Mouse (Mus musculus) yolk sac, embryonic 10.5 days (tissue): Measurements from ENCODE around the gene Spint2.

Experiments used
- DNase-seq: peaks from one replicate; pipeline ENCODE4 v3.0.0-alpha.2; 2017; ENCODE audit warnings: low spot score

Spint2 gene

DNA sequence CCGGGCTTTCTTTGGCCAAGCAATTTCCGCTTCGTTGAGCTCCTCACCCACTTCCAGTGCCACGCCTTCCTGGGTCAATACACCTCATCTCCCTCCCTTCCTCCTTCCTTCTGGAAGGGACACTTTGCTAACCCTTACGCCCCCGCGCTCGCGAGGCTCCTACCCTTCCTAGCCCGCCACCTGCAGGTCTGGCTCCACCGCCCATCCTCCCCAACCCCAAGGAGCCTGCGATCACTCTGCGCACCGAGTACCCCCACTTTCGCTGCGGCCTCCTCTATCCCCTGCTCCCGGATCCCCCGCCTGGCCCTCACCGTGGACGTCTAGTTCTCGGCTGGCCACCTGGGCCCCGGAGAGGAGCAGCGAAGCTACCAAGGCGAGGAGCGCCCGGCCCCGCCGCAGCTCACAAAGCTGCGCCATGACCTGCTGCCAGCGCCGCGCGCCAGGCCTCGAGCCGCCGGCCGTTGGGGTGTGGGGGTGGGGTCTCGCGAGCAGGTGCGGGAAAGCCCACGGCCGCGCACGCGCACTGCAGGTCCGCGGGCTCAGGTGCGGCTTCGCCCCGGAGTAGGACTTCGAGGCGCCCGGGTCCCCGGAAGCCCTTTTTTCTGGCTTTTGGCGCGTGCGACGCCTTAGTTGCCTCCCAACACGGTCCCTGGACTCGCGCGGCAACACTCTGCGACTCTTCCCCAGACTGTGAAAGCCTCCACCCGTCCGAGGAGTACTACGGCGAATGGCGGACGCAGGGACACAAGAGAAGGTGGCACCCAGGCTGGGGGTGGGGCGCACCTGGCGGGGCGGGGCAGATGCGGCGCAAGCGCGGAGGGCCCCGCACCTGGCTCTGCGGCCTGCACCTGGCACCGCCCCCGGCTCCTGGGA is at the start of gene Spint2:
Spint2 (minus strand) TSS at position 712 of the 873 bp plus-strand sequence.
- DNase-seq = peak; percentile 91

DNA sequence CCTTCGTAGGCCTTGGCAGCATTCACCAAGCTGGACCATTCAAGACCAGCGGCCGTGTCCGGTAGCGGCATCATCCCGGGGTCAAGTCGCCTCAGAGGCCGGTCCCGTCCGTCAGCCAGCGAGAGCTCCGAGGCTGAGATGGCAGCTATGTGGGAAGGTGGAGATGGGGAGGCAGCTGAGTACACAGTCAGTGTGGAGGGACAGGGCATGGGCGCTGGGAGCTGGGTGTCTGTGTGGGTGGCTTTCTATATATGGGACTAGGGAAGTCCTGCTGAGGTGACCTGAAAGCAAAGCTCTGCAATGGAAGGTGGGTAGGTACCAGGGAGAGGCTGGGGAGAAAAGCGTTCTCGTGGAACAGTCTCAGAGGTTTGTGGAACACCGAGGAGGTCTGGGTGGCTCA is 47.3 kb upstream of the Spint2 start:
- no peak for DNase-seq

DNA sequence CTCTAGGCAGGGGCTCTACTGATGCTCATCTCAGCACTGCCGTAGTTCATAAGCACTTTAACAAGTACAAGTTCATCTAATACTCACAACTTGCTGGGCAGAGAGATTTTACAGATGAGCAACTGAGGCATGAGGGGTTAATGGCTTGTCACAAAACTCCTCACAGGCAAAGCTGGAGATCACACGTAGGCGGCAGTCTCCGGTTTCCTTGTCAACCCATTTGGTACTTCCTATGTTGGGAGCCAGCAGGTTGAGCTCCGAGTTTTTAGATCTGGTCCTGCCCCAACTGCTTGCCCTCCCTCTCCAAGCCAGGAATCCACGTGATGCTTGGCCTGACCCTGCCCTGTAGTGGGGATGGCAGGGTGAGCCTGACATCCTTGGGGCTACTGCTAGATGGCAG is 45.4 kb upstream of the Spint2 start:
- DNase-seq = no peak

DNA sequence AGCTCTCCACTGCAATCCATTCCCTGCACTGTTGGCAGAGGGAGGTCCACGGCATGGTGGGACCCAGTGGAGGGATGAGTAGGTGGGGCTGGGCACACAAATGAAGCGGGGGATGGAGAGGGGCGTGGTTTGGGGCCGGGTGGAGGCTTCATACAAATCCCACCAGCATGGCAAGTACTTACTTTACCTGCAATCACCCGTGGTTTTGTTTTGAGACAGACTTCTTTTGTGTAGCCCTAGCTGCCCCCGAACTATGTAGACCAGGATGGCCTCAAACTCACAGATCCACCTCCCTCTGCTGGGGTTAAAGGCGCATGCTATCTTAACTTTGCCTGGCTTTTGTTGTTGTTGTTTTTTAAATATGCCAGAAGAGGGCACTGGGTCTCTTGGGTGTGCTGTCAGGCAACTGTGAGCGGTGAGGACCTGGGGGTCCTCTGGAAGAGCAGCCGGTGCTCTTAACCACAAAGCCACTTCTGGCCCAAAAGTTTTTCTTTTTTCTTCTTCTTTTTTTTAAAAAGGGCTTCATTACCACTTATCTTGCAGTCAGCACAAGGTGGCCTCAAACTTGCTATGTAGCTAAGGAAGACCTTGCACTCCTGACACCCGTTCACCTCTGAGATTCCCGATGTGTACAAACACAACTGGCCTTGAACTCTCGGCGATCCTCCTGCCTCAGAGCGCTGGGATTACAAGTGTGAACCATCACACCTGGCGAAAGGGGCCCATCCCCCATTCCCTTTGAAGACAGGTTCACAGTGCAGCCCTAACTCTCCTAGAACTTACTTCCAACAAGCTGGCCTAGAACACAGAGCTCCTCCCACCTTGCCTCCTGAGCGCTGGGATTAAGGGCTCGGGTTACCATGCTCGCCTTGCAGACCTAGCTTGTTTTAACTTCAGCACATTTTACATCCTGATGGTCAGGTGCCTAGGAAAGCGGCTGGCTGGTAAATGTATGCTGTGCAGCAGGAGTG is 37.9 kb upstream of the Spint2 start:
- peak; percentile 61 for DNase-seq

DNA sequence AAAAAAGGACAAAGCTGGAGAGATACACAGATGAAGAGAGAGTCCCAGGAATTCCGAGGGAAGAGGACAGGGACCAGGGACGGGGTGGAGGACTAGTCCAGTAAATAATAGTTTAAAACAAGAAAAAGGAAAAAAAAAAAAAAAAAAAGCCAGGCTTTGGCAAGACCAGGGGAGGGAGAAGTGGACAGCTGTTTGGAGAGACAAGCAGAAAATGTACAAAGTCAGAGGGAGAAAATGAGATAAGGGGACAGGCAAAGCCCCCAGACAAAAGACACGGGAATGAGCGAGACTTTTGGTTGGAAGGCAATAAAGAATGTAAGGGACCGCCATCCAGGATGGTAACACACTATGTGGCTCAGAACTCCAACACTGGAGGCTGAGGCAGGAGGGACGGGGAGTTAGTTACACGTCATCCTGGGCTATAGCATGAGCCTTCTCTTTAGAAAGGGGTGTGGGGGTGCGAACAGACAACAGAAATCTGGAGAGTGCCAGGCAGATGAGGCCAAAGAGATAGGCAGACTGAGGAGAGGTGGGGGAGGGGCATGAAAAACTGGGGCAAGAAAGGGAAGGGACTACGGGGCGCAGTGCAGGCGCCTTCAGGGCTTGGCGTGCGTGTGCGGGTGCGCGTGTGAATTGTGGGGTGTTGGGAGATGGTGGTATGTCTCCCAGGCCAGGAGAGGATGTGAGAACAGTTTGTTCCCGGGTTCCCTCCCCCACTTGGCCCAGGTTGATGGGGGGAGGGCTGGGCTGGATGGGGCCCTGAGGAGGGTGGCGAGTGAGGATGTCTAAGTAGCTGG is 36.6 kb upstream of the Spint2 start:
- DNase-seq = no peak

DNA sequence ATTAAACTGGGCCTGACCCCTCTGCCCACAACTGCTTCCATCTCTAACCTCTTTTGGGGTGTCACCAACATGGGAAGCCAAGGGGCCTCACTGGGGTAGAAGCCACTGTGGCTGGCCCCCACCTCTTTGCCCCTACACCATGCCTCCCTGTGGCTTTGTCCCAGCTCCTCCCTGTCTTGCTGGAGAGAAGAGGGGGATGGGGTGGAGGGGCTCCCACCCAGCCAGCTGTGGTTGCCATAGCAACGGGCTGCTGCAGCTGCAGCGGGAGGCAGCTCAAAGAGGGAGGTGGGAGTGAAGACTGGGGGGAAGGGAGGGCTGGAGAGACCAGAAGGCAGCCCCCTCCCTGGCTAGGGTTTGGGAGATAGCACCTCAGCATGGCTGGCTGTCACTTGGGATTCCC is 35.8 kb upstream of the Spint2 start:
- peak; percentile 77 for DNase-seq

DNA sequence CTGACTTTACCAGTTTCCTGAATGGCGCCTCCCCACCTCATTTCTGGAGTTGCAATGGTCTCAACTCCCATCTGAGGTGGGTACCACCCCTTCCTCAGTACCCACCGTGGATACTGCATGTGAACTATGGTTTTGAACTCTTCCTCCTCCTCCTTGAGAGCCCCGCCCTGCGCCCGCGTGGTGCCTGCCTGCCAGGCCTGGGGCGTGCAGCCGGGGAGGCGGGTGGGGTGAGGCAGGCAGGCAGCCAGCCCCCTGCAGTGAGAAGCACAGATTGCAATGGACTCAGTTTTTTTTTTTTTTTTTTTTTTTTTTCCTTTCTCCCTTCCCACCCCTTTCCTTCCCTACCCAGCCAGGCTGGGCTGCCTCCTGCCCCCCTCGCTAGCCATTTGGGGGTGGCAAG is 35.3 kb upstream of the Spint2 start:
- peak; percentile 48 for DNase-seq

DNA sequence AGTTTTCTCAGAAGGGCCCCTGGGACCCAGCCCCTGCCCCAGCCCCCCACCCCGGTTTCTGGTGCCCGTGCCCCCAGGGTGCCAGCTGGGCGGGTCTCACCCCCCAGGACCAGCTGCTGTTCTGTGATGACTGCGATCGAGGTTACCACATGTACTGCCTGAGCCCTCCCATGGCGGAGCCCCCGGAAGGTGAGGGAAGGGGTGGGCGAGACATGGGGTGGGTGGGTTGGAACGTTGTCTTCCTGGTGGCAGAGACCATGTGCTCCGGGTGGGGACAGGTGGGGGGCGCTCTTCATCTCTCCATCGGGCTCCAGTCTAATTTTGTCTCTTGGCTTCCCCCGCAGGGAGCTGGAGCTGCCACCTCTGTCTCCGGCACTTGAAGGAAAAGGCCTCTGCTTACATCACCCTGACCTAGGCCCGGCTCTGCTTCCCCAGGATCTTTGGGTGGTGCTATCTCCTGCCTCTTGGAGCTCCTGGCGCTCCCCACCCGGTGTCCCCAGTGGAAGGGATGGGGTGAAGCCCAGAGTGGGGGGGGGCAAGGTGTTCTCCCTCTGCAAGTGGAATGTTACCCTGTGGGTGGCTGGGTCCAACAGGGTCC is 34.5 kb upstream of the Spint2 start:
- no peak for DNase-seq

DNA sequence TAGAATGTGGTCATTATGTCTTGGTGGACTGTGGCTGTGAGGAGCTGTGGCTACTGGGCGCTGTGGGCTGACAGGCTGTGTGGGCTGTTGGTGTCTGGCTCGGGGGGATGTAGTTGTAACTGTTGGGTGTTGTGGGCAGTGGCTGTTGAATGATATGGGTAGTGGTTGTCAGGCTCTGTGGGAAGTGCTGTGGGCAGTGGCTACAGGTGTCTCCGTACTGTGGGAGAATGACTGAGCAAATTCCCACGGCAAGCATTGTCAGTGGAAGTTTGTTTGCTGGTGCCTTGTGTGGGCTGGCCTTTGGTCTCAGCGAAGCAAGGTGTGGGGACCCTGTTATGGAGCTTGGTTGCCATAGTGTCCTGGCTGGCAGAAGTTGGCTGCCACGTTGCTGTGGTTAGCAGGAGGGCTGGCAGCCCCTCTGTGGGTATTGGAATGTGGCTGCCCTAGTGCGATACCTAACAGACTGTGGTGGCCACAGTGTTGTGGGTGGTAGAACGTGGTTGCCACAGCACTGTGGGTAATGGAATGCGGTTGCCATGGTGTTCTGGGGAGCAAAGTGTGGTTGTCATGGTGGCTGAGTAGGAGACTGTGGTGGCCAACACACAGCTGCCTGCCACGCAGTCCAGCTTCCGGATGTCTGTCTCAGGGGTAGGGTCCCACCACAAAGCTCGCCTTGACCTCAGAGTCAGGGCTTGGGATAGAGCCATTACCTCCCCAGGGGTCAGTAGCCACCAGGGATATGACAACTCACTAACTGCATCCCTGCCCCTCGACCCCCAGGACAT is 33.3 kb upstream of the Spint2 start:
- no peak for DNase-seq

DNA sequence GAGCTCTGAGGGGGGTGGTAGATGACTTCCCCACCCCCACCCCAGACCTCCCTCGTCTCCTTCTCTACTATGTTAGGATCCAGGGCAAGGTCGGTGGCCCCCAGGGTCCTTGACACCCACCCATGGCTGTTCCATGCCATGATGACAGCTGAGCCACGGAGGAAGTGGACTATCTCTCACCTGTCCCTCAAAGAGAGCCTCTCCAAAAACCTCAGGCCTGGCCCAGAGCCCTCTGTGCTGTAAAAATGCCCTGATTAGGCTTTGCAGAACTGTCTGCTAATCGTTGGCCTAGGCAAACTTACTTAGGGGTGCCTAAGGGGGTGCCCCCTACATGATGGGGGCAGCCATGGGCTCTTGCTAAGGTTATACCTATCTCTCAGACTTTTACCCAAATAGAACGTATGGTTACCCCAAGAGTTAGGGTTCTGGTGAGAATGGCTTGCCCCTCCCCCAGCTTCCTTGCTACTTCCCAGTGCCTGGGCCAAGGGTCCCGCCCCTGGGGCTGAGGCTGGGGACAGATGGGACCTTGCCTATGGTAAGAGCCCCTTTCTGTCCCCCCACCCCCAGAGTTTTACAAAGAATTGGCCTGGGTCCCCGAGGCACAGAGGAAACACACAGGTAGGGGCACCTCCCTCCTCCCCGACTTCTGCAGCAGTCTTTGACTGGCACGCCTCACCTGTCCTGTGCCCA is 32.0 kb upstream of the Spint2 start:
- no peak for DNase-seq

DNA sequence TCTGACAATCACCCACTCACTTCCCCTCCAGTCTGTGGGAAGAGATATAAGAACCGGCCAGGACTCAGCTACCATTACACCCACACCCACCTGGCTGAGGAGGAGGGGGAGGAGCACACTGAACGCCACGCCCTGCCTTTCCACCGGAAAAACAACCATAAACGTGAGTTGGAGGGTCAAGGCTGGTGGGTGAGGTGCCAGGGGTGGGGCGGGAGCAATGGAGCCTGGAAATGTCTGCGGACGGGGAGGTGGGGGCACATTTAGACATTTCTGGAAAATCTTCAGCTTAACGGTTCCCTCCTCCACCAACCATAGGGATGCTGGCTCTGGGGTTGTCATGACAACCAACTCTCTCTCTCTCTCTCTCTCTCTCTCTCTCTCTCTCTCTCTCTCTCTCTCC is 31.3 kb upstream of the Spint2 start:
- no peak for DNase-seq

DNA sequence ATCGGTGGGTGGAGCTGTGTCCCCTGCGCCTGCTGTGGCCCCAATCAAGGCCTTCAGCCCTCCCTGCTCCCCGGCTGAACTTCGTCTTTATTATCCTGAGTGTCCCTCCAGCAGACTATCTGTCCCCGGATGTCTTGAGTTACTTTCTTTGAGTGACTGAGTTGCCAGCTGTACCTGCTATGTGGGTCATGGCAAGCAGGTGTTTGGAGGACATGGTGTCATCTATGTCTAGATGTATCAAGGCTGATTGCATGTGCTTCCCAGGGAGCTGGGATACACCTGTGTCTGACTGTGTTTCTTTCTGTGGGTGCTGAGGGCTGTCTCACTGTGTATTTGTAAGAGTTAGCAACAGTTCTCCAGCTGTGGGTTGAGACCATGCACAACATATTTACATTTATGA is 28.0 kb upstream of the Spint2 start:
- no peak for DNase-seq

DNA sequence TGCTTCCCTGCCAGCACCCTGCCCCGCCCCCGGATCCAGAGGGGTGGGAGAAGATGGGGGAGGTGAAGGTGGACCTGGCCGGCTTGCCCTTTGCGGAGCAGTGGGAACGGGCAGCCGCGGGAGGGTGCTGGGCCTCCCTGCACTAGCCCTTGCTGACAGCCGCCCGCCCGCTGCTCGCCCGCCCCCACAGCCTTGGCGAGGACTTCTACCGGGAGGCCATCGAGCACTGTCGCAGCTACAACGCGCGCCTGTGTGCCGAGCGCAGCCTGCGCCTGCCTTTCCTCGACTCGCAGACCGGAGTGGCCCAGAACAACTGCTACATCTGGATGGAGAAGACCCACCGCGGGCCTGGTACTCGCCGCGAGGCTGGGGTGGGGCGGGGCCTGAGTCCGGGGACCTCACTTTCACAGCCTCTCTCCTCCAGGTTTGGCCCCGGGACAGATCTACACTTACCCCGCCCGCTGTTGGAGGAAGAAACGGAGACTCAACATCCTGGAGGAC is 27.6 kb upstream of the Spint2 start:
- peak; percentile 52 for DNase-seq

DNA sequence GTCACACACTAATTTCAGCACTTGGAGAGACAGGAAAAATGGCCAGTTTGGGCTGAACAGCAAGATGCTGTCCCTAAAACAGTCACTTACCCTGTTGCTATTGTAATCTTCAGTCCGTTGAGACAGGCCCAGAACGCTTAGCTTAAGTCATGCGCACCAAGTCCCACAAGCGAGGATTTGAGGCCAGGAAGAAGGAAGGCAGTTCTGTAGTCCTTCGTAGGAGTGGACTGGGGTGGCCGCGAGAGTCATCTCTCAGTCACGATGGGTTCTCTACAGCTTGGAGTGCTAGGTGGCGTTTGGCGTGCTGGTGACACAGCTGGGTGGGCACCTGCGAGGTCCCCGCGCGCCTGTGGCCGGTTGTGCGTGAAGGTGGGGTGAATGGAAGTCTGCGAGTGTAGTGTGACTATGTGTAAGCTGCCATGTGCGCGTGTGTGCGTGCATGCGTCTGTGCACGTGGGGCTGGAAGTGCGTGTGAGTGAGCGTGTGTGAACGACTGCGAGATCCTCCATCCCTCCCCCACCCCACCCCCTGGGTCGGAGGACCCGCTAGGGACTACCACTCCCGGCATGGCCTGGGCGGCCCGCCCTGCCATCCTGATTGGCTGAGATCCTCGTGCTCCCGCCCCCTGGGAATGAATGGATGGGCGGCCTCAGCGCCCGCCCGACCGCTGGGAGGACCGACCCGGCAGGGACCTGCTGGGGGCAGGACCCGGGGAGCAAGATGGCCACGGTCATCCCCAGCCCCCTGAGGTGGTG is 25.8 kb upstream of the Spint2 start:
- peak; percentile 93 for DNase-seq

DNA sequence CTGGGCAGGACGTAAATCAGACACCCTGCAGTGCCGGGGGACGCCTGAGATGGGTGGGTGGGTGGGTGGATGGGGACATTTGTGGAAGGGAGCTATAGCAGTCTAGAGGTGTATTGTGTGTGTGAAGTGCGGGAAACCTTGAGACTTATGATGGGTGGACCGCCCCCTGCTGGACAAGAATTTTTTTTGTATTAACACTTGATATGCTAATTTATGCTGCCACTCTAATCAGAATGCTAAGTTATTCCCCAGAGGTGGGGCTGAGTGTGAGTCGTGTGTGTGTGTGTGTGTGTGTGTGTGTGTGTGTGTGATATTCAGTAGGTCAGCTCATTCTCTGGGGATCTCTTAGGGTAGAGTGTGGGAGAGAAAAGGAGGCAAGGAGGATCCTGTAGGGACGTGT is 24.9 kb upstream of the Spint2 start:
- no peak for DNase-seq

DNA sequence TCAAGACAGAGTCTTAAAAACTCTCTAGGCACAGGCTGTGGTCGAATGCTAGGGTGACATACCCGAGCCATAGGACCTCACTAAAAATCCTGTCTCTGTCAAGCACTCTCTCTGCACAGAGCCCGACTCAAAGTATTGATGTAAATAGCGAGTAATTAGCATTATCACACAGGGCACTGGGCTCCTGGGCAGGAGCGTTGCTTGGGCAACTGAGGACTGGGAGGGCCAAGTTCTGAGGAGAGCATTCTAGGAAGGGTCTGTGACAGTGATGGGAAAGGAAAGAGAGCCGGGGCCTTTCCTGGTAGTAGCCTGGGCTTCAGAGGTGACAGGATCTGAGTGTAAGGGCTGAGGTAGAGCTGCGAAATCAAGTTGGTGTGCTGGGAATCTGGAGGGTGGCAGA is 24.4 kb upstream of the Spint2 start:
- no peak for DNase-seq

DNA sequence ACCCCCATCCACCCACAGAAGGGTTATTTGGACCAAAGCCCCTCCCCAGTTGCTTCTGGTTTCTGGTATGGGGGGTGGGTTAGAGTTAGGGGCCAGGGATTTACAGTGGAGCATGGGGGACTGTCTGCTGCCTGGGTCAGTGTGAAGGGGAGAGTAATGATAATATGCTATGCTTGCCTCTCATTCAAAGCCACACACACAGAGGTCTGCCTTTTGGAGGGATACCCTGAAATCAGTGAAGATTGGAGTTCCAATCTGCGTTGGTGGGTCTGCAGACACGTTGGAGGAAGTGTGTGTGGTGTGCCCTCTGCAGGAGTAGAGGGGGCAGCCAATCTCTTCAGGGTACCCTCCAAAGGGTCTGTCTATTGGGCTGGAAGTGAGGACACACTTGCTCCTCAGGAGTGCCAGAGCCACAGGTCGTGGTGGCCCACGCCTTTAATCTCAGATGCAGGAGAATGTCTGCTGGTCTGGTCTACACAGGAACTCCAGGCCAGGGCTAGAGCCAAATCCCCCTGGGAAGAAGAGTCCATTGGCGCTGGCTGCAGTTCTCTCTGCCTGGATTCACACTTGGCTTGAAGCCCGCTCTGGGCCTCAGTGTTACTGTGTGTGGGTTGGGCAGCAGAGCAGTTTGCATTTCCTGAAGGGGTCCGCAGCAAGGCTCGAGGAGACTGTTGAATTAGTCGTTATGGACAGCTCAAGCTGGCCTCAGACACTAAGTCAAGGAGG is 23.7 kb upstream of the Spint2 start:
- DNase-seq = no peak

DNA sequence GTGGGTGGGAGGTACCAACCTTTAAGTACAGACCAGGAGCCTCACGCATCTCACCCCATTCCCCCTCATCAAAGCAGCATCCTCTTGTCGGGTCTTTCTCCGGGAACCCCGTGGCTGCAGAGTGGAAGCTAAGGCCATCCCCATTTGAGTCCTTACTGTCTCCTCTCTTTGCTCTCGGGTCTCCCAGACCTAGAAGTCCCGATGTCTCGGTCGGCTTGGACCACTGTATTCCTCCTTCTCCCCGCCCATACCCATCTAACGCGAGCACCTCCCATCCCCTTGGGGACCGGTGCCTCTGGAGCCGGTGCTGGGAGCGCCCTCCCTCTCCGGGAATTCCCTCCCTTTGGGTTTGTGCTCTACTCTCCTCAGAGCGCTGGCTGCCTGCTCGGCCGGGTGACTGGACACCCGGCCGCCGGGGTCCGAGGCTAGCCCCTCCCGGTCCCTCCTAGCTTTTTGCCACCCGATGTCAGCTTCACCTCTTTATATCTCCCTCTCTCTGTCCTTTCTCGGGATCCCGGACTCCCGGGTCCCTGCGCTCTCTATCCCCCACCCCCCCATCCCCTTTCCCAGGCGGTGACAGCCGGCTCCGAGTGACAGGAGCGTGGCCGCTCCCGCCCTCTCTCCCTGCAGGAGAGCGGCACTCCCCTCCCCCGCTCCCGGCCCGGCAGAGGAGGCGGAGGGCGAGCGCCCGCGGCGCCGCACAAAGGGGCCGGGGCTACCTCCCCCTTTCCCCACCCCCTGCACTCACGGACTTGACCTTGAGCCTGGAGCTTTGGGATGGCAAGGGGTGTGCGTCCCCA is 23.0 kb upstream of the Spint2 start:
- no peak for DNase-seq
